Mouse (Mus musculus) heart, embryonic 13.5 days (tissue): ENCODE results near the gene Baiap2. TPM values are rescaled to one million over a fixed set of nuclear protein-coding genes. Genes with fewer than 3 reads are reported as not detected.
A peak's percentile ranks its signal among the peaks of the same experiment; 100 is the strongest.

ENCODE experiments used
- ATAC-seq: fragments of 200-750 bp; cut with Nextera tagmentation; 2 replicates; pipeline ENCODE4 v1.8.0; 2017; ENCODE audit warnings: moderate TSS enrichment; ENCODE audit not compliant: insufficient number of reproducible peaks, low FRiP score, low TSS enrichment; ENCODE audit errors: extremely low read depth
- H3K27ac ChIP-seq: fragments of 300-500 bp; sonication (generic); replicated peaks from 2 replicates; pipeline ENCODE4 v1.5.1; 2015; ENCODE audit warnings: moderate library complexity, mild to moderate bottlenecking, inconsistent platforms
- H3K27me3 ChIP-seq: fragments of 300-500 bp; sonication (generic); replicated peaks from 2 replicates; pipeline ENCODE4 v1.6.1; 2015; ENCODE audit warnings: mild to moderate bottlenecking, inconsistent platforms
- H3K36me3 ChIP-seq: fragments of 300-500 bp; sonication (generic); 2 replicates; pipeline ENCODE4 v1.6.1; 2015; ENCODE audit warnings: mild to moderate bottlenecking, inconsistent platforms
- H3K4me1 ChIP-seq: fragments of 300-500 bp; sonication (generic); 2 replicates; pipeline ENCODE4 v1.6.1; 2015; ENCODE audit warnings: inconsistent platforms
- H3K4me2 ChIP-seq: fragments of 300-500 bp; sonication (generic); 2 replicates; pipeline ENCODE4 v1.6.1; 2015; ENCODE audit warnings: inconsistent platforms, mild to moderate bottlenecking, moderate library complexity
- H3K4me3 ChIP-seq: fragments of 300-500 bp; sonication (generic); 2 replicates; pipeline ENCODE4 v1.5.1; 2015; ENCODE audit warnings: moderate library complexity, mild to moderate bottlenecking, inconsistent platforms
- H3K9ac ChIP-seq: fragments of 300-500 bp; sonication (generic); 2 replicates; pipeline ENCODE4 v1.6.1; 2015; ENCODE audit warnings: inconsistent platforms, mild to moderate bottlenecking, moderate library complexity
- H3K9me3 ChIP-seq: fragments of 300-500 bp; sonication (generic); 2 replicates; pipeline ENCODE4 v1.6.1; 2016; ENCODE audit warnings: inconsistent platforms
- WGBS: fragments of 180-500 bp; shearing (Covaris S2); methylation state at CpG from one replicate; pipeline ENCODE4 v1.1.7; 2015; ENCODE audit warnings: mixed read lengths; 5-methylcytosine and 5-hydroxymethylcytosine counted together
- microRNA counts: library from miRNA; unstranded; fragments of <30 nt; microRNA quantifications from one replicate; lab custom pipeline; 2016
- microRNA-seq: library from miRNA; unstranded; fragments of <30 nt; microRNA quantifications from one replicate; pipeline ENCODE4, GENCODE M21; 2016
- polyA plus RNA-seq: library from polyadenylated mRNA; unstranded; fragments of >200 nt; fragmentation: Nextera tagmentation; extraction: Ambion mirVana; gene quantifications from 2 replicates; pipeline ENCODE4 v1.2.1, GENCODE M21; 2015

Gene Baiap2
- polyA plus RNA-seq, 1 experiment from 2014 or later, result 12.4 TPM

GRCm38 (mm10) chr11:120046553-120047191 lies 104.1 kb downstream of the Baiap2 start, which contains the start of gene Aatk:
Aatk (minus strand) TSS chr11:120047167.
- no peak for ATAC-seq
- peak within 1 kb of the TSS; percentile 95 for H3K4me2 ChIP-seq
- no peaks in the 10 kb centered on the region for H3K9me3 ChIP-seq
- peaks cover 48% of the 10 kb centered on the region for H3K27me3 ChIP-seq
- H3K4me3 ChIP-seq, result peak within 1 kb of the TSS; percentile 62
- peak within 1 kb of the TSS; percentile 80 for H3K9ac ChIP-seq
- no peaks in the 10 kb centered on the region for H3K36me3 ChIP-seq
- peaks cover 39% of the 10 kb centered on the region for H3K4me1 ChIP-seq
- 2% methylated on average over 62 of the region's 63 CpGs for WGBS
- no peak within 1 kb of the TSS for H3K27ac ChIP-seq

GRCm38 (mm10) chr11:120047531-120048251 lies 105.1 kb downstream of the Baiap2 start:
- Histone ChIP-seq H3K27ac (no peak overlapping the region), H3K9ac (peak overlapping the region; percentile 80), H3K36me3 (no peaks in the 10 kb centered on the region), H3K4me2 (peak overlapping the region; percentile 95), H3K9me3 (no peaks in the 10 kb centered on the region), H3K27me3 (peaks cover 48% of the 10 kb centered on the region), H3K4me1 (peaks cover 40% of the 10 kb centered on the region), H3K4me3 (peak overlapping the region; percentile 62)
- WGBS, result 11% methylated on average over 23 of the region's 23 CpGs
- ATAC-seq, result no peak

GRCm38 (mm10) chr11:120048252-120048556 lies 105.6 kb downstream of the Baiap2 start:
- Histone ChIP-seq H3K4me3 (peak overlapping the region; percentile 62), H3K9me3 (no peaks in the 10 kb centered on the region), H3K27me3 (peaks cover 48% of the 10 kb centered on the region), H3K9ac (peak overlapping the region; percentile 30; the same call in 1 of the 2 replicates), H3K27ac (no peak overlapping the region), H3K4me2 (peak overlapping the region; percentile 95), H3K4me1 (peaks cover 44% of the 10 kb centered on the region), H3K36me3 (no peaks in the 10 kb centered on the region)
- ATAC-seq, result no peak
- 3% methylated on average over 20 of the region's 23 CpGs for WGBS

- Histone ChIP-seq H3K4me2 (no peak overlapping the region), H3K9me3 (no peaks in the 10 kb centered on the region), H3K36me3 (no peaks in the 10 kb centered on the region), H3K27me3 (peaks cover 48% of the 10 kb centered on the region), H3K9ac (no peak overlapping the region), H3K4me1 (peaks cover 44% of the 10 kb centered on the region), H3K27ac (no peak overlapping the region), H3K4me3 (no peak overlapping the region)
- 83% methylated on average over 8 of the region's 8 CpGs for WGBS
- no peak for ATAC-seq
These were observed 106.5 kb downstream of the Baiap2 start for GRCm38 (mm10) chr11:120049067-120049466.

- H3K9me3 ChIP-seq, result no peaks in the 10 kb centered on the region
- no peak for ATAC-seq
- 0 out of 2 replicates have a peak overlapping the region, but pooled peaks have one; percentile 6 for H3K9ac ChIP-seq
- H3K4me3 ChIP-seq, result no peak overlapping the region
- peaks cover 44% of the 10 kb centered on the region for H3K4me1 ChIP-seq
- peaks cover 37% of the 10 kb centered on the region for H3K27me3 ChIP-seq
- peak overlapping the region; percentile 24; the same call in 1 of the 2 replicates for H3K27ac ChIP-seq
- 41% methylated on average over 14 of the region's 14 CpGs for WGBS
- H3K4me2 ChIP-seq, result 0 out of 2 replicates have a peak overlapping the region, but pooled peaks have one; percentile 8
- no peaks in the 10 kb centered on the region for H3K36me3 ChIP-seq
These were observed 108.7 kb downstream of the Baiap2 start for GRCm38 (mm10) chr11:120051124-120051811.

- H3K4me1 ChIP-seq, result peaks cover 34% of the 10 kb centered on the region
These were observed 109.7 kb downstream of the Baiap2 start for GRCm38 (mm10) chr11:120052274-120052673.

GRCm38 (mm10) chr11:120053846-120054245 lies 111.3 kb downstream of the Baiap2 start:
- H3K4me2 ChIP-seq, result no peak overlapping the region
- no peak for ATAC-seq
- 78% methylated on average over 4 of the region's 4 CpGs for WGBS
- H3K27ac ChIP-seq, result no peak overlapping the region
- peaks cover 21% of the 10 kb centered on the region for H3K4me1 ChIP-seq
- no peaks in the 10 kb centered on the region for H3K9me3 ChIP-seq
- no peak overlapping the region for H3K4me3 ChIP-seq
- H3K27me3 ChIP-seq, result peaks cover 11% of the 10 kb centered on the region
- H3K36me3 ChIP-seq, result no peaks in the 10 kb centered on the region
- H3K9ac ChIP-seq, result no peak overlapping the region

More at GRCm38 (mm10) chr11:120052274-120052673, 109.7 kb downstream of the Baiap2 start:
- Histone ChIP-seq H3K9me3 (no peaks in the 10 kb centered on the region), H3K27ac (no peak overlapping the region), H3K4me2 (no peak overlapping the region), H3K36me3 (no peaks in the 10 kb centered on the region), H3K9ac (no peak overlapping the region), H3K27me3 (peaks cover 27% of the 10 kb centered on the region), H3K4me3 (no peak overlapping the region)
- ATAC-seq, result no peak
- WGBS, result 57% methylated on average over 9 of the region's 9 CpGs

- Histone ChIP-seq H3K4me1 (peaks cover 19% of the 10 kb centered on the region), H3K9ac (no peak overlapping the region), H3K4me3 (no peak overlapping the region), H3K27ac (no peak overlapping the region), H3K9me3 (no peaks in the 10 kb centered on the region), H3K4me2 (no peak overlapping the region), H3K27me3 (no peaks in the 10 kb centered on the region), H3K36me3 (no peaks in the 10 kb centered on the region)
- WGBS, result 71% methylated on average over 12 of the region's 12 CpGs
- ATAC-seq, result no peak
These were observed 113.6 kb downstream of the Baiap2 start for GRCm38 (mm10) chr11:120055953-120056732.

MicroRNAs within 50 kb of the gene (microRNA counts, 519-probe panel; counts per million panel counts)
- microRNA mmu-miR-338-3p (lab: Ali Mortazavi, UCI) (2,184 counts per million, percentile 64 among the panel's probes with 10 or more counts), microRNA mmu-miR-338-5p (lab: Ali Mortazavi, UCI) (209 counts per million, percentile 61 among the panel's probes with 10 or more counts)

Small RNA genes lying within 50 kb of the gene (microRNA-seq; reads per million reads assigned to microRNA genes)
- gene Mir3065, result not detected
- gene Mir338, result not detected

Other genes with a start within 250 kb of the Baiap2 start
- 68.4 and 71.2 TPM in 2 replicates for gene Chmp6, start 29.3 kb upstream of the Baiap2 start, polyA plus RNA-seq
- 0.33 and 0.55 TPM in 2 replicates for gene Aatk, start 104.4 kb downstream of the Baiap2 start, polyA plus RNA-seq
- gene Cep131, start 144.1 kb downstream of the Baiap2 start, polyA plus RNA-seq, result 13.4 and 13.8 TPM in 2 replicates
- 13.0 and 13.5 TPM in 2 replicates for gene Tepsin, start 156.0 kb downstream of the Baiap2 start, polyA plus RNA-seq
- 81.1 and 95.7 TPM in 2 replicates for gene Ndufaf8, start 156.2 kb downstream of the Baiap2 start, polyA plus RNA-seq
- 83.7 and 88.0 TPM in 2 replicates for gene Slc38a10, start 208.6 kb downstream of the Baiap2 start, polyA plus RNA-seq